Mouse (Mus musculus): ENCODE measurements around the gene Thbs3. TPM values are rescaled to one million over a fixed set of nuclear protein-coding genes. Genes with fewer than 3 reads are reported as not detected.

Thbs3 gene
- polyA plus RNA-seq, 1 experiment = 139 TPM

- no peak for DNase-seq
- H3K4me3 ChIP-seq (replicated peaks; ENCODE audit: extremely low read depth, low read depth, low read length) = peak overlapping the region; percentile 59
- WGBS = 59% methylated on average over 4 of the region's 4 CpGs
- TF ChIP-seq CTCF (IDR thresholded peaks at IDR 0.05; ENCODE audit: insufficient read depth, low read length) (no peak), POLR2A (IDR thresholded peaks at IDR 0.05; ENCODE audit: borderline replicate concordance, extremely low read depth, low read depth, low read length) (no peak)
- H3K4me1 ChIP-seq (ENCODE audit: control insufficient read depth, insufficient read depth, low read length) = peaks cover 13% of the 10 kb centered on the region; the same call in 1 of the 2 replicates
These were observed 14.3 kb downstream of the Thbs3 start for GRCm38 (mm10) chr3:89229276-89229675.

DNA sequence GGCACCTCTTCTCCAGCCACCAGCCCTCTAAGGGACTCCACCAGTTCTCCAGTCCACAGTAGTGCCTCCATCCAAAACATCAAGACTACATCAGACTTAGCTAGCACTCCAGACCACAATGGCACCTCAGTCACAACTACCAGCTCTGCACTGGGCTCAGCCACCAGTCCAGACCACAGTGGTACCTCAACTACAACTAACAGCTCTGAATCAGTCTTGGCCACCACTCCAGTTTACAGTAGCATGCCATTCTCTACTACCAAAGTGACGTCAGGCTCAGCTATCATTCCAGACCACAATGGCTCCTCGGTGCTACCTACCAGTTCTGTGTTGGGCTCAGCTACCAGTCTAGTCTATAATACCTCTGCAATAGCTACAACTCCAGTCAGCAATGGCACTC, 15.6 kb downstream of the Thbs3 start:
- TF ChIP-seq POLR2A (IDR thresholded peaks at IDR 0.05; ENCODE audit: borderline replicate concordance, extremely low read depth, low read depth, low read length) (no peak), CTCF (IDR thresholded peaks at IDR 0.05; ENCODE audit: insufficient read depth, low read length) (no peak)
- Histone ChIP-seq H3K4me1 (ENCODE audit: control insufficient read depth, insufficient read depth, low read length) (peaks cover 13% of the 10 kb centered on the region; the same call in 1 of the 2 replicates), H3K4me3 (replicated peaks; ENCODE audit: extremely low read depth, low read depth, low read length) (peak overlapping the region; percentile 43)
- DNase-seq = peak; percentile 18
- WGBS = 64% methylated on average over 2 of the region's 2 CpGs

DNA sequence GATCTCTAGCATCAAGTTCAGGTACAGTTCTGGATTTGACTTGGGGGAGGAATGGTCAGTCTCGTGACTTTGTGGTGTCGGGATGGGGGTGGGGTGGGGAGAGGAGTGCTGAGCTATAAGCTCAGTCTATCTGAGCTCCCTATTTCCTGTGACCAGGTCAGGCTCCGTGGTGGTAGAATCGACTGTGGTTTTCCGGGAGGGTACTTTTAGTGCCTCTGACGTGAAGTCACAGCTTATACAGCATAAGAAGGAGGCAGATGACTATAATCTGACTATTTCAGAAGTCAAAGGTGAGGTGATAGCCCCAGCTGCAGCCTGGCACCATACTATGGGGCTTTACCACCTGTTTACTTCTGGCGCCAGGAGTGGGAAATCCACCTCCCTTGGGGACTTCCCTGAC, 16.4 kb downstream of the Thbs3 start:
- 27% methylated on average over 7 of the region's 7 CpGs for WGBS
- DNase-seq = no peak
- TF ChIP-seq POLR2A (IDR thresholded peaks at IDR 0.05; ENCODE audit: borderline replicate concordance, extremely low read depth, low read depth, low read length) (no peak), CTCF (IDR thresholded peaks at IDR 0.05; ENCODE audit: insufficient read depth, low read length) (no peak)
- peaks cover 13% of the 10 kb centered on the region; the same call in 1 of the 2 replicates for H3K4me1 ChIP-seq (ENCODE audit: control insufficient read depth, insufficient read depth, low read length)
- H3K4me3 ChIP-seq (replicated peaks; ENCODE audit: extremely low read depth, low read depth, low read length) = peak overlapping the region; percentile 26

DNA sequence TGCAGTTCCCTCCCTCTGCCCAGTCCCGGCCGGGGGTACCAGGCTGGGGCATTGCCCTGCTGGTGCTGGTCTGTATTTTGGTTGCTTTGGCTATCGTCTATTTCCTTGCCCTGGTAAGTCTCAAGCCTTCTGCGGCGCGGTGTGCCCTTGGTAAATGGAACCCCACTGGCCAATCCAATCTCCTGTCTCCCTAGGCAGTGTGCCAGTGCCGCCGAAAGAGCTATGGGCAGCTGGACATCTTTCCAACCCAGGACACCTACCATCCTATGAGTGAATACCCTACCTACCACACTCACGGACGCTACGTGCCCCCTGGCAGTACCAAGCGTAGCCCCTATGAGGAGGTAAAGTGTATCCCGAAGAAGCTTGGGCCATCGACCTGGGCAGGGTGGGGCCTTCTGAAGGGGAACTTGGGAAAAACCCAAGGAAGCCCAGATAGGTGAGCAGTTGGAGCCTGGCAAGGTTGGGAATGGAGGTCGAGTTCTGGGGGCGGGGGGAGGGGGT, 16.8 kb downstream of the Thbs3 start:
- WGBS = 56% methylated on average over 16 of the region's 16 CpGs
- peak; percentile 28 for DNase-seq

GRCm38 (mm10) chr3:89232614-89233013, 17.6 kb downstream of the Thbs3 start:
- no peak for DNase-seq
- TF ChIP-seq POLR2A (IDR thresholded peaks at IDR 0.05; ENCODE audit: borderline replicate concordance, extremely low read depth, low read depth, low read length) (peak; percentile 42; the same call in 1 of the 2 replicates), CTCF (IDR thresholded peaks at IDR 0.05; ENCODE audit: insufficient read depth, low read length) (no peak)
- peak overlapping the region; percentile 15 for H3K4me3 ChIP-seq (replicated peaks; ENCODE audit: extremely low read depth, low read depth, low read length)
- WGBS = 47% methylated on average over 6 of the region's 6 CpGs
- H3K4me1 ChIP-seq (ENCODE audit: control insufficient read depth, insufficient read depth, low read length) = peaks cover 11% of the 10 kb centered on the region; the same call in 1 of the 2 replicates

More for the DNA sequence above, 16.8 kb downstream of the Thbs3 start:
- no peak for TF ChIP-seq CTCF (IDR thresholded peaks at IDR 0.05; ENCODE audit: insufficient read depth, low read length)
- TF ChIP-seq POLR2A (IDR thresholded peaks at IDR 0.05; ENCODE audit: borderline replicate concordance, extremely low read depth, low read depth, low read length) = no peak
- peak overlapping the region; percentile 26 for H3K4me3 ChIP-seq (replicated peaks; ENCODE audit: extremely low read depth, low read depth, low read length)
- peaks cover 13% of the 10 kb centered on the region; the same call in 1 of the 2 replicates for H3K4me1 ChIP-seq (ENCODE audit: control insufficient read depth, insufficient read depth, low read length)

- Histone ChIP-seq H3K4me3 (replicated peaks; ENCODE audit: extremely low read depth, low read depth, low read length) (no peak overlapping the region), H3K4me1 (ENCODE audit: control insufficient read depth, insufficient read depth, low read length) (peaks cover 9% of the 10 kb centered on the region; the same call in 1 of the 2 replicates)
- no peak for DNase-seq
- peak; percentile 13; the same call in 1 of the 2 replicates for TF ChIP-seq CTCF (IDR thresholded peaks at IDR 0.05; ENCODE audit: insufficient read depth, low read length)
- 0 out of 2 replicates have a peak, but pooled peaks have one; percentile 11 for TF ChIP-seq POLR2A (IDR thresholded peaks at IDR 0.05; ENCODE audit: borderline replicate concordance, extremely low read depth, low read depth, low read length)
- WGBS = 27% methylated on average over 14 of the region's 14 CpGs
These were observed 18.7 kb downstream of the Thbs3 start for GRCm38 (mm10) chr3:89233562-89234110.

DNA sequence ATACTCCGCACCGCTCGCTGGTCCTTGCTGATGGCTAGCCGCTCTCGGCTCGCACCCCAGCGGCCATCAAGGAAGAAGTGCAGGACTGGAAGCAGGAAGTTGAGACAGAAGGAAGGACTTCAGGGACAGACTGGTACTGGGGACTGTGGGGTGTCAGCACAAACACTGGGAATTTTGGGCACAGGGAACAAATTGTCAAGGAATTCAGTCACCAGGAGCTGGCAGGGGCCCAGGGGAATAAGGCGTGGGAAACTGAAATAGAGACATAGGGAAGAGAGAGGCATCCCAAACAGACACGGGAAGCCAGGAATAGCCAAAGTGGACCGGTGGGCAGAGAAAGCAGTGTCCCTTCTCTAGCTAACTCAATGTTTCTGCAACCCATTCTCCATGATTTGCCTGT, 21.5 kb downstream of the Thbs3 start:
- no peak for TF ChIP-seq CTCF (IDR thresholded peaks at IDR 0.05; ENCODE audit: insufficient read depth, low read length)
- no peak for TF ChIP-seq POLR2A (IDR thresholded peaks at IDR 0.05; ENCODE audit: borderline replicate concordance, extremely low read depth, low read depth, low read length)
- peaks cover 9% of the 10 kb centered on the region; the same call in 1 of the 2 replicates for H3K4me1 ChIP-seq (ENCODE audit: control insufficient read depth, insufficient read depth, low read length)
- H3K4me3 ChIP-seq (replicated peaks; ENCODE audit: extremely low read depth, low read depth, low read length) = no peak overlapping the region
- DNase-seq = no peak
- WGBS = 87% methylated on average over 10 of the region's 10 CpGs

DNA sequence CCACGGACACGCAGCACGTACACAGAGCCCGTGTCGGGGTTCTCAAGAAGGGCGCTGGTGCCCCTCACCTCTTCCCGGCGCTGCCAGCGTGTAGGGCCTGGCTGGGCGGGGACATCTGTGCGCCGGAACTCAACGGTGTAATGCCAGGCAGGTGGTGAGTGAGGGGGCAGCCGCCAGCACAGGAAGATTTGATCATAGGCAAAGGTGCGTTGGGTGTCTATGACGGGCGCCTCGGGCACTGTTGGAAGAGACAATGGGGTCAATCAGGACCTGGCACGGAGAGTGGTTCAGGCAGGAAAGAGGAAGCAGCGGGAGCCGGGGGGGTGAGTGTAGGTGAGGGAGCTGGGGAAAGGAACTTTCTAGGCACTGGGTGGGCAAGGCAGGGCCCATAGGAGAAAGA, 22.7 kb downstream of the Thbs3 start:
- TF ChIP-seq POLR2A (IDR thresholded peaks at IDR 0.05; ENCODE audit: borderline replicate concordance, extremely low read depth, low read depth, low read length) = no peak
- no peak for TF ChIP-seq CTCF (IDR thresholded peaks at IDR 0.05; ENCODE audit: insufficient read depth, low read length)
- DNase-seq = no peak
- Histone ChIP-seq H3K4me3 (replicated peaks; ENCODE audit: extremely low read depth, low read depth, low read length) (no peak overlapping the region), H3K4me1 (ENCODE audit: control insufficient read depth, insufficient read depth, low read length) (peaks cover 9% of the 10 kb centered on the region; the same call in 1 of the 2 replicates)
- WGBS = 71% methylated on average over 21 of the region's 21 CpGs

DNA sequence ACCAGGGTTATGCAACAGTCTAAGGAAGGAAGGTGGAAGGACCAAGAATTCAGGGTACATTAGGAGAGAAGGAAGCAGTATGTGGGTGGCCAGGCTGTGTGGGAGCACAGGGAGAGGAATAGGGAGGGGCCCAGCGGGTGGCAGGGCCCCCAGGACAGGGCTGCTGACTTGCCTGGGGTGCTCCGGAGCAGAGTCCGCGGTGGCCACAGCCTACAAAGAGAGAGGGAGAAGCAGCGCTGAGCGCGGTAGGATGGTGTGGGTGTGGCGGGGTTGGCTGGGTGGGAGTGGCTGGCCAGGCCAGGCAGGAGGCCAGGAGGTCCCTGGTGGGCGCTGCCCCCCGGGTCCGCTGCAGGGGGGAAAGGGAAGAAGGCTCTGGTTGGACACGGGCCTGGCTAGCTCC, 23.5 kb downstream of the Thbs3 start:
- H3K4me1 ChIP-seq (ENCODE audit: control insufficient read depth, insufficient read depth, low read length) = peaks cover 6% of the 10 kb centered on the region; the same call in 1 of the 2 replicates
- WGBS = 40% methylated on average over 12 of the region's 12 CpGs
- DNase-seq = peak; percentile 36
- TF ChIP-seq CTCF (IDR thresholded peaks at IDR 0.05; ENCODE audit: insufficient read depth, low read length) = no peak
- TF ChIP-seq POLR2A (IDR thresholded peaks at IDR 0.05; ENCODE audit: borderline replicate concordance, extremely low read depth, low read depth, low read length) = no peak
- no peak overlapping the region for H3K4me3 ChIP-seq (replicated peaks; ENCODE audit: extremely low read depth, low read depth, low read length)

All from lung, adult 2 months (tissue).